Mouse (Mus musculus) C2C12 (cell line): ENCODE data around the gene Galns.

ENCODE experiments used
- CTCF ChIP-seq: IDR thresholded peaks from one replicate; pipeline ENCODE4 v1.5.1; 2011; ENCODE audit not compliant: control insufficient read depth, insufficient read depth, insufficient read length
- FOSL1 ChIP-seq: IDR thresholded peaks from one replicate; pipeline ENCODE4 v1.8.0; 2011; ENCODE audit warnings: mild to moderate bottlenecking, low read length; ENCODE audit not compliant: poor library complexity, insufficient read depth, severe bottlenecking
- MAX ChIP-seq: IDR thresholded peaks from one replicate; pipeline ENCODE4 v1.6.1; 2011; ENCODE audit warnings: mild to moderate bottlenecking, control low read depth
- MYOG ChIP-seq: IDR thresholded peaks from one replicate; pipeline ENCODE4 v1.6.1; 2011; ENCODE audit not compliant: control insufficient read depth, insufficient read length; ENCODE audit errors: extremely low read depth

- TF ChIP-seq MYOG (no peak), CTCF (no peak), MAX (no peak), FOSL1 (no peak)
Observed at GRCm38 (mm10) chr8:122579196-122579595, 32.1 kb downstream of the Galns start.
